Mouse (Mus musculus) erythroblast, adult 5-6 weeks (primary cell): Measurements from ENCODE around the gene Auts2. TPM values are rescaled to one million over a fixed set of nuclear protein-coding genes. Genes with fewer than 3 reads are reported as not detected.

ENCODE experiments used
- ATAC-seq: replicated peaks from 2 replicates; pipeline ENCODE4 v1.8.0; 2016; ENCODE audit warnings: moderate number of reproducible peaks, mild to moderate bottlenecking, moderate TSS enrichment, inconsistent platforms; ENCODE audit not compliant: poor library complexity, low FRiP score, severe bottlenecking
- total RNA-seq, 2 experiments: library from RNA; stranded (forward) in 1 of 2; stranded (reverse) in 1 of 2; fragments of 150-400 nt in 1 of 2; fragments of 200-764, 138-1000 nt in 1 of 2; gene quantifications; 2 replicates each; pipeline versions ENCODE4 v1.2.3 to v1.2.4; 2015 to 2017; ENCODE audit warnings: low replicate concordance in 2 of 2

The Auts2 gene
- total RNA-seq, 2 experiments from 2014 or later = 0.34 to 1.2 TPM

DNA sequence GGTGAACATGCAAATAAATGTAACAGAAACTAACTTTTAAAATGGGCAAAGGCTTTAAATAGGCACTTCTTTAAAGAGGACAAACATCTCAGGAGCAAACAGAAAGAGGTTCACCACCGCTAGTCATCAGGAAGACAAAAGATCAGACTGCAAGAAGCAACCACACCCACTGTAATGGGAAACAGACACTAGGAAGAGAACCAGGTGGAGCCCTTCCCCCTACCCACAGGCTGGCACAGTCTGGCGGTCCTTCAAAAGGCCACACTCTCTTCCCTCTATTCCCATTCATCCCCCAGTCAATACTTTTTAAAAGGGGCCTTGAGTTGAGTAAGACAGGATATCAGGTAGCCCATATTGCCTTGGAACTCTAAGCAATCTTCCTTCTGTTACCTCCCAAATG is 1052.3 kb downstream of the Auts2 start:
- no peak for ATAC-seq

GRCm38 (mm10) chr5:131489846-131490245 is 1053.3 kb downstream of the Auts2 start:
- no peak for ATAC-seq

- ATAC-seq = no peak
These were observed 1056.6 kb downstream of the Auts2 start for GRCm38 (mm10) chr5:131486527-131486926.

DNA sequence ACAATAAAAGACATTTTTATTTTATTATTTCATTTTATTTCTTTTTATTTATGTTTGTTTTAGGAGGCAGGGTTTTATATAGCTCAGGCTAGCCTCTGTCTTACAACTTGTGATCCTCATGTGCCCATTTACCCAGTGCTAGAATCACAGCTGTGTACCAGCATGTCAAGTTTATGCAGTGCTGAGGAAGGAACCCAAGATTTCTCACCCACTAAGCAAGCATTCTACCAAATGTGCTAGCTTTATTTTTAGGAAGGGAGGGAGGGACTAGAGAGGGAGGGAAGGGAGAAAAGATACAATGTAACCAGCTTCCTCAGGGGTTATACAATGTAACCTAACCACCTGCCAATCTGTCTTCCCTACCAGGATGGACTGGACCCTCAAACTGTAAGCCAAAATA is 1067.9 kb downstream of the Auts2 start:
- no peak for ATAC-seq

GRCm38 (mm10) chr5:131468609-131469008 is 1074.5 kb downstream of the Auts2 start:
- no peak for ATAC-seq

- no peak for ATAC-seq
These were observed 1077.0 kb downstream of the Auts2 start for GRCm38 (mm10) chr5:131466131-131466530.

- no peak for ATAC-seq
These were observed 1079.7 kb downstream of the Auts2 start for GRCm38 (mm10) chr5:131463402-131463801.

- ATAC-seq = no peak
These were observed 1083.2 kb downstream of the Auts2 start for GRCm38 (mm10) chr5:131459951-131460350.

DNA sequence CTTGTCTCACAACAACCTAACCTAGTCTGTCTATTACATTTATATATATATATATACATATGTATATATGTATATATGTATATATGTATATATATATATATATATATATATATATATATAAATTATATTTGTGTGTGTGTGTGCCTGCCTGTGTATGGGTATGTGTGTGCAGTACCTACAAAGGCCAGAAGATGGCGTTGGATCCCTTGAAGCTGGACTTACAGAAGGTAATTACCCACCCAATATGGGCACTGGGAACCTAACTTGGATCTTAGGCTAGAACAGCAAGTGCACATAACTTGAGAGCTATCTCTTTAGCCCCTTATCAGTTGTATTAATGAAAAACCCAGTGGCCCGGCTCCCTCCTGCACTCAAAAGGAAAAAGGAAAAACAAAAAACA is 1083.6 kb downstream of the Auts2 start:
- no peak for ATAC-seq

GRCm38 (mm10) chr5:131458700-131459099 is 1084.4 kb downstream of the Auts2 start:
- ATAC-seq = no peak

- no peak for ATAC-seq
These were observed 1085.1 kb downstream of the Auts2 start for GRCm38 (mm10) chr5:131457999-131458398.

- ATAC-seq = no peak
These were observed 1093.8 kb downstream of the Auts2 start for GRCm38 (mm10) chr5:131449181-131449868.

DNA sequence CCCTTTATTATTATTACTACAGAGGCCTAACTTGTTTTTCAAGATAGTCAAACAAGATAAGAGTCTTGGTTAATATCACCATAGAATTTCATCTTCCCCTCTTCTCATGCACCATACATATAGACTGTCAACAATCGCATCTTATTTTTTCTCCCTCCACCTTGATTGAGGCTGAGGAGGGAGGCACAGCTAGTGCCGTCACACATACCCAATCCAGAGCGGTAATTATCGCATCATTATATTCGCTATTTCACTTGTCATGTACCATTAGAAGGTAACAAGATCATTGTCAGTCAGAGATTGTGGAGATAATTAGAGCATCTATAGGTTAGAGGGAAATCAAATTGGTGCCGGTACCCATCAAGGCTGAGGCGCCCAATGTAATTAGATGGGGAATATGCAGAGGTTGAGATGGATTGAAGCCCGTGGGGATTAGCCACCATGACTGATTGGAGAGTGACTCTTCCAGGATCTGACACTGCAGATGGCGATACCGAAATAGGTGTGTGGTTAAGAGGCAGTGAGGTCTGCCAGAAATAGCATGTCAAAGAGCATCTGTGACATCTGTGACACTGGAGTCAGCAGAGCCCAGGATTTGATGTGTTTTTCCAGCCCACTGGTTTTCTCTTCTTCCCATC is 1107.8 kb downstream of the Auts2 start:
- ATAC-seq = no peak

- no peak for ATAC-seq
These were observed 1109.9 kb downstream of the Auts2 start for GRCm38 (mm10) chr5:131433291-131433690.

DNA sequence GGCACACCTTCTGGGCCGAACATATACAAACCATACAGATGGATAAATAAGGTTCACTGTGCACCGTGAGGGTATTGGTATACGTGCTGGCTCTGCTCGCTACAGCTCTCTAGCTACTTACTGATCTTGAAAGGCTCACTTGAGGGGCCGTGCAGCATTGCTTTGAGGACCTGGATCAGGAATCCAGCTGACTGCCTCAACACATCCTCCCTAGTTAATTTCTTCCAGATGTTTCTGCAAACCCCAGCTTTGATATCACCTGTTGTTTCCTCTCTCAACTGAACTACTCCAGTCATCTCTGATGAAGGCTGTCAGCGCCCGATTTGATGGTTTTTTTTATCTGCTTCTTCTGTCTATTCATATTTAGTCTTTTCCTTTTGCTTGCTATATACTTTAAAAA is 1111.2 kb downstream of the Auts2 start:
- ATAC-seq = no peak

GRCm38 (mm10) chr5:131430109-131430508 is 1113.0 kb downstream of the Auts2 start:
- no peak for ATAC-seq

- no peak for ATAC-seq
These were observed 1113.6 kb downstream of the Auts2 start for GRCm38 (mm10) chr5:131429563-131429962.

GRCm38 (mm10) chr5:131427734-131428413 is 1115.3 kb downstream of the Auts2 start:
- no peak for ATAC-seq

DNA sequence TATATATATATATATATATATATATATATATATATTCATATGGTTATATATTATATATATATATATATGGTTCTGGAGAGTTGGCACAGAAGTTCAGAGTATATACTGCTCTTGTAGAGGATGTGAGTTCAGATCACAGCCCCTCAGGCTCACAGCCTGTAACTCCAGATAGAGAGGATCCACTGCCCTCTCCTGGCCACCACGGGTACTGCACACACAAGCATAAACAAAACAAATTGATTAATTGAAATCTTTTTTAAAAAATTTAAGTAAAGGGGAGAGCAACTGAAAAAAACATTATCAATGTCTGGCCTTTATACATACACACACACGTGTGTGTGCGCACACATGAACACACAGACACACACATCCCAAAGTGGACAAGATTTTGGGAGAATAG is 1120.4 kb downstream of the Auts2 start:
- no peak for ATAC-seq

DNA sequence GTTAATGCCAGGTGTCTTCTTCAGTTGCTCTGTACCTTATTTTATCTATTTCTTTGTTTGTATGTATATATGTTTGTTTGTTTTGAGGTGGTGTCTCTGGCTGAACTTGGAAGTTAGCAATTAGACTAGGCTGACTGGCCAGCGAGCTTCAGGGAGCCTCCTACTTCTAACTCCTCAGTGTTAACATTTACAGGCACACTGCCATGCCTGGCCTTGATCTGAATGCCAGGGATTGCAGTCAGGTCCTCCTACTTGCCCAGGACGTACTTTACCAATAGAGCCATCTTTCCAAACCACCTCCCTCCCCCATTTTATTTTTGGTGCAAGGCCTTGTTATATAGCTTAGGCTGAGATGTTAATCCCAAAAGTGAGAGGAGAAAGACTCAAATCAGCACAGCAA is 1122.7 kb downstream of the Auts2 start:
- no peak for ATAC-seq

GRCm38 (mm10) chr5:131415902-131416545 is 1127.1 kb downstream of the Auts2 start:
- ATAC-seq = no peak
